Mouse (Mus musculus) forebrain, embryonic 15.5 days (tissue): ENCODE results near the gene Khsrp. TPM values are rescaled to one million over a fixed set of nuclear protein-coding genes. Genes with fewer than 3 reads are reported as not detected.
A peak's percentile ranks its signal among the peaks of the same experiment; 100 is the strongest.
"Not testable (repeated sequence)": the region's sequence is repeated elsewhere in the genome, so short reads cannot be mapped to it uniquely, and the experiment has no call there.

ENCODE experiments used
- ATAC-seq: fragments of 200-750 bp; cut with Nextera tagmentation; replicated peaks from 2 replicates; pipeline ENCODE4 v1.8.0; 2017; ENCODE audit warnings: mild to moderate bottlenecking, moderate TSS enrichment, moderate library complexity
- H3K27ac ChIP-seq: fragments of 300-500 bp; sonication (generic); replicated peaks from 2 replicates; pipeline ENCODE4 v1.5.1; 2015; ENCODE audit warnings: mild to moderate bottlenecking, inconsistent platforms
- H3K27me3 ChIP-seq: fragments of 300-500 bp; sonication (generic); 2 replicates; pipeline ENCODE4 v1.6.1; 2015; ENCODE audit warnings: inconsistent platforms
- H3K36me3 ChIP-seq: fragments of 300-500 bp; sonication (generic); 2 replicates; pipeline ENCODE4 v1.6.1; 2015; ENCODE audit warnings: mild to moderate bottlenecking, inconsistent platforms
- H3K4me1 ChIP-seq: fragments of 300-500 bp; sonication (generic); 2 replicates; pipeline ENCODE4 v1.6.1; 2015; ENCODE audit warnings: inconsistent platforms
- H3K4me2 ChIP-seq: fragments of 300-500 bp; sonication (generic); replicated peaks from 2 replicates; pipeline ENCODE4 v1.6.1; 2015; ENCODE audit warnings: mild to moderate bottlenecking, inconsistent platforms
- H3K4me3 ChIP-seq: fragments of 300-500 bp; sonication (generic); 2 replicates; pipeline ENCODE4 v1.5.1; 2015; ENCODE audit warnings: mild to moderate bottlenecking, inconsistent platforms
- H3K9ac ChIP-seq: fragments of 300-500 bp; sonication (generic); replicated peaks from 2 replicates; pipeline ENCODE4 v1.6.1; 2015; ENCODE audit warnings: mild to moderate bottlenecking, inconsistent platforms
- H3K9me3 ChIP-seq: fragments of 300-500 bp; sonication (generic); 2 replicates; pipeline ENCODE4 v1.6.1; 2016; ENCODE audit warnings: inconsistent platforms
- WGBS: fragments of 180-500 bp; shearing (Covaris S2); methylation state at CpG from one replicate; pipeline ENCODE4 v1.1.7; 2015; ENCODE audit warnings: mixed read lengths; 5-methylcytosine and 5-hydroxymethylcytosine counted together
- polyA plus RNA-seq: library from polyadenylated mRNA; unstranded; fragments of >200 nt; fragmentation: Nextera tagmentation; extraction: Ambion mirVana; gene quantifications from 2 replicates; pipeline ENCODE4 v1.2.1, GENCODE M21; 2015

The Khsrp gene
- polyA plus RNA-seq, 1 experiment from 2014 or later: 37.0 TPM

DNA sequence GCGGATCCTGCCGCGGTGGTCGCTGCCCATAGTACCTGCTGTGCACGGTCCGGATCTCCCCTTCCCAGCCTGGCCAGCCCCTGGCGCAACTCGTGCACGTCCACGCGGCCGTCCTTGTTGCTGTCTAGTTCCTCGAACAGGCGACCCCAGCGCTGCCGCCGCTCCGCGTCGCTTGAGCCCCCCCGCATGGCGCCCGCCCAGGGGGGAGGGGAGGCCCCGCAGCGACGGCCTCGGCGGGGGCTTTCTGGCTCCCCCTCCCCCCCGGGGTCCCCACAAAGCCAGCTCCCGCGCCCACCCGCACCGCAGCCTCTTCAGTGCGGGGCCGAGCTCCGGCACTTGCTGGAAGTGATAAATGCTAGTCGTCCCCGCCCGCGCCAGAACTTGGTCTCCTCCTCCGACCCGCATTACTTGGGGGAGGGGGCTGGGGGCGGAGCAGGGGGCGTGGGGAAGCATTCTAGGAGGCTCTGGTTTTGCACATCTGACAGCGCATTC is 28.2 kb upstream of the Khsrp start, which contains the start of gene Slc25a23:
TSS of gene Slc25a23 (minus strand) at position 378 of the 492 bp plus-strand sequence.
- Histone ChIP-seq H3K27me3 (peaks cover 31% of the 10 kb centered on the region), H3K27ac (peak within 1 kb of the TSS; percentile 95), H3K4me2 (peak within 1 kb of the TSS; percentile 57), H3K4me3 (peak within 1 kb of the TSS; percentile 90), H3K36me3 (peaks cover 13% of the 10 kb centered on the region; the same call in 1 of the 2 replicates), H3K9me3 (no peaks in the 10 kb centered on the region), H3K4me1 (peaks cover 25% of the 10 kb centered on the region), H3K9ac (peak within 1 kb of the TSS; percentile 81)
- ATAC-seq: peak; percentile 80
- 0% methylated on average over 36 of the region's 45 CpGs for WGBS

DNA sequence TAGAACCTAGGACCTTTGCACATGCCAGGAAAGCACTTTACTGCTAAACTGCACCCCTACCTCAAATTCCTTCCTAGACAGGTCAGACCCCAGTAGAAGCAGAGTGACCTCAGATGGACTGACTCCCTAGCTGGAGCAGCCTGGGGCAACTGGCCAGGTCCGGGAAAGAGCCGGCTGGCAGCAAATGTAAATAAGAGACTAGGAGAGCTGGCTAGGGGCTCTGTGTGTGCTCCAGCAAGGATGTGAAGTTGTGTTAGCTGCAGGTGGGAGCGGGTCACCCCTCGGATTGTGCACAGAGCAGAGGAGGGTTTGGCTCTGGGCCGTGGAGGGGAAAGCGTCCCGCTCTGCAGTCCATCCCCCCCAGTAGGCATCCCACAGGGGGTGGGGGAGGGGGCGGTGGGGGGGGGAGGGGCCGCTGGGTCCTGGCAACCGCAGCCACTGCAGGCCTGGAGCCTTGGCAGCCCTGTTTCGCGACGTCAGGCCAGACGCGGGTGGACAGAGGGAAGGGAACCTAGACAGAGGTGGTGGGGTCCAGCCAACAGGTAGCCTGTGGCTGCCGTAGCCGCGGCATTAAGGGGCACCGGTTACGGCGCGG is 27.7 kb upstream of the Khsrp start, which contains the start of gene Crb3:
TSS of gene Crb3 (plus strand) at position 215 of the 595 bp plus-strand sequence.
- Histone ChIP-seq H3K4me1 (peaks cover 25% of the 10 kb centered on the region), H3K4me3 (peak within 1 kb of the TSS; percentile 90), H3K27ac (peak within 1 kb of the TSS; percentile 95), H3K27me3 (peaks cover 26% of the 10 kb centered on the region), H3K9me3 (no peaks in the 10 kb centered on the region), H3K36me3 (peaks cover 18% of the 10 kb centered on the region; the same call in 1 of the 2 replicates), H3K4me2 (peak within 1 kb of the TSS; percentile 57), H3K9ac (peak within 1 kb of the TSS; percentile 81)
- ATAC-seq: peak; percentile 7; the same call in 1 of the 2 replicates
- 0% methylated on average over 16 of the region's 22 CpGs for WGBS

DNA sequence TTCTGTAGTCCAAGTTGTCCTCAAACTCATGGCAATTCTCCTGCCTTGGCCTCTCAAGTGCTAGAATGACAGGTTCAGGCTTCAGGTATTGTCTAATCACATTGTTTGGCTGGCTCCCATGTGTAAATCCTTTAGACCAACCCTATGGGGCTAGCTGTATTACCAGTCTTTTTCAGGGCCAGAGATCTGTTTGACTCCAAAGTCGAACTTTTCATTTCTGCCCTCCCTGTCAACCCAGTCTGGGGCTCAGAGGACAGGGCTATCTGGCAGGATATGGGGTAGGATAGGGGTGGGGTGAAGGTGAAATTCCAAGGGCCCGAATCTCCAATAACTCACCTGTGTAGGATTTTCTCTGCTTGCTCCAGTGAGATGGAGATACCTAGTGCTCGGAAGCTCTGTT is 24.9 kb upstream of the Khsrp start:
- H3K4me1 ChIP-seq: peaks cover 20% of the 10 kb centered on the region
- no peaks in the 10 kb centered on the region for H3K9me3 ChIP-seq
- no peak for ATAC-seq
- whole genome bisulfite sequencing: 89% methylated on average over 3 of the region's 3 CpGs
- peaks cover 44% of the 10 kb centered on the region for H3K36me3 ChIP-seq
- H3K4me2 ChIP-seq: no peak overlapping the region
- H3K4me3 ChIP-seq: no peak overlapping the region
- peaks cover 4% of the 10 kb centered on the region; the same call in 1 of the 2 replicates for H3K27me3 ChIP-seq
- no peak overlapping the region for H3K27ac ChIP-seq
- H3K9ac ChIP-seq: no peak overlapping the region

DNA sequence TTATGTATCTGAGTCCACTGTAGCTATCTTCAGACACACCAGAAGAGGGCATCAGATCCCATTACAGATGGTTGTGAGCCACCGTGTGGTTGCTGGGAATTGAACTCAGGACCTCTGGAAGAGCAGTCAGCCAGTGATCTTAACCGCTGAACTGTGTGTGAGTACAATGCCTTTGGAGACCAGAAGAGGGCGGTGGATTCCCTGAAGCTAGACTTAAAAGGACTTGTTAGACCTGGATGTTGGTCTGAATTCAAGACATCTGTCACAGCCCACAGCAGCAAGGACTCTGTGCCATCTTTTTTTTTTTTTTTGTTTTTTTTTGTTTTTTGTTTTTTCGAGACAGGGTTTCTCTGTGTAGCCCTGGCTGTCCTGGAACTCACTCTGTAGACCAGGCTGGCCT is 20.4 kb upstream of the Khsrp start:
- not testable (repeated sequence) for H3K27ac ChIP-seq, H3K27me3 ChIP-seq, ATAC-seq, H3K4me1 ChIP-seq, H3K4me3 ChIP-seq, H3K4me2 ChIP-seq, H3K9ac ChIP-seq, H3K9me3 ChIP-seq
- WGBS: 83% methylated on average over 4 of the region's 4 CpGs
- H3K36me3 ChIP-seq: peaks cover 61% of the 10 kb centered on the region

DNA sequence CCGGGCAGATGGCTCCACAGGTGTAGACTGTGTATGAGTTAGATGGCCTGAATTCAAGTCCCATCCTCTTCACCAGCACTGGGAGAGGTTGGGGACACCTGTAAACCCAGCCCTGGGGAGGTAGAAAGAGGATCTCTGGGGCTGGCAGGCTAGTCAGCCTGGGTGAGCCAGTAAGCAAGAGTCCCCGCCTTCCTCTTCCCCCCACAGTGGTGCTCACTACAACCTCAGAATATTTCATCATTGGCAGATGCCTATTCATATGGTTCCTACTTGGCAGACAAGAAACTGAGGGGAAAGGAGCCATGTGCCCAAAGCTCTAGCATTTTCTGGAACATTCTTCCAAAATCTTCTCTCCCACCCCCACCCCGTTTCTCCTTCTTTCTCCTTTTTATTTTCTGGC is 17.5 kb upstream of the Khsrp start:
- no peak overlapping the region for H3K4me3 ChIP-seq
- 92% methylated on average over 3 of the region's 3 CpGs for WGBS
- no peak for ATAC-seq
- no peak overlapping the region for H3K27ac ChIP-seq
- H3K36me3 ChIP-seq: peaks cover 50% of the 10 kb centered on the region
- no peaks in the 10 kb centered on the region for H3K27me3 ChIP-seq
- H3K4me1 ChIP-seq: no peaks in the 10 kb centered on the region
- no peak overlapping the region for H3K4me2 ChIP-seq
- H3K9me3 ChIP-seq: no peaks in the 10 kb centered on the region
- H3K9ac ChIP-seq: no peak overlapping the region

DNA sequence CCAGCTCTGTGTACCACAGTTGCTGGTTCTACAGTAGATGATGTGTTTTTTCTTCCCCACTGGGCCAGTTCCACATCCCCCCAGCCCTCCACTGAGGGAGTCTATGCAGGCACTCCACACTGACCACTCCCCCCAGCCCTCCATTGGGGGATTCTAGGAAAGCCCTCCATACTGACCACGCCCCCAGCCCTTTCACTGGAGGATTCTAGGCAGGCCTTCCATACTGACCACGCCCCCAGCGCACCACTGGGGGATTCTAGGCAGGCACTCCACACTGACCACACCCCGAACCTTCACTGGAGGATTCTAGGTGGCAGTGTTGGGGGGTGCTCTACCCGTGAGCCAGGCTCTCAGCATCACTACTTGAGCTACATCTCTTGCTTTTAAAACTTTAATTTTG is 16.1 kb upstream of the Khsrp start:
- Histone ChIP-seq H3K27ac (no peak overlapping the region), H3K9ac (no peak overlapping the region), H3K36me3 (peaks cover 36% of the 10 kb centered on the region), H3K27me3 (no peaks in the 10 kb centered on the region), H3K9me3 (no peaks in the 10 kb centered on the region), H3K4me3 (no peak overlapping the region), H3K4me1 (no peaks in the 10 kb centered on the region; the same call in 1 of the 2 replicates), H3K4me2 (no peak overlapping the region)
- WGBS: 44% methylated on average over 5 of the region's 5 CpGs
- no peak; the same call in 1 of the 2 replicates for ATAC-seq

DNA sequence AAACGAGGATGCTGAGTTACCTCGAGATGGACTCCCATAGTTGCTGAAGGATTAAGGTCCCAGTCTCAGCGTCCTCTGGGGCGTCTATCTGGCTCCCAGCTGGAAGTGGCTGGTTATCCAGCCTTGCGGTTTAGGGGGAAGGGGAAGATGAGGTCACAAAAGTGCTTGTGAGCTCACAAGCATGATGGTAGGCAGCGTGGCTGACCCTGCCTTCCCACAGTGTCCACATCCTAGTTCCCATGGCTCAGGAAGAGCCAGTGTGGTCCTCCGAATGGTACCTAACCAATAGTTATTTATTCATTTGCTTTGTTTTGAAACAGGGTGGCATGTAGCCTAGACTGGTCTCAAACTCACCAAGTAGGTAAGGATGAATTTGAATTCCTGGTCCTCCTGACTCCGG is 10.2 kb upstream of the Khsrp start, which contains the start of gene Slc25a41:
TSS of gene Slc25a41 (minus strand) at position 101 of the 400 bp plus-strand sequence.
- H3K27ac ChIP-seq: no peak within 1 kb of the TSS
- H3K4me1 ChIP-seq: no peaks in the 10 kb centered on the region; the same call in 1 of the 2 replicates
- peaks cover 5% of the 10 kb centered on the region; the same call in 1 of the 2 replicates for H3K27me3 ChIP-seq
- no peaks in the 10 kb centered on the region for H3K9me3 ChIP-seq
- H3K4me2 ChIP-seq: no peak within 1 kb of the TSS
- no peak within 1 kb of the TSS for H3K4me3 ChIP-seq
- no peak within 1 kb of the TSS for H3K9ac ChIP-seq
- ATAC-seq: no peak
- peaks cover 9% of the 10 kb centered on the region; the same call in 1 of the 2 replicates for H3K36me3 ChIP-seq
- 79% methylated on average over 8 of the region's 8 CpGs for WGBS

DNA sequence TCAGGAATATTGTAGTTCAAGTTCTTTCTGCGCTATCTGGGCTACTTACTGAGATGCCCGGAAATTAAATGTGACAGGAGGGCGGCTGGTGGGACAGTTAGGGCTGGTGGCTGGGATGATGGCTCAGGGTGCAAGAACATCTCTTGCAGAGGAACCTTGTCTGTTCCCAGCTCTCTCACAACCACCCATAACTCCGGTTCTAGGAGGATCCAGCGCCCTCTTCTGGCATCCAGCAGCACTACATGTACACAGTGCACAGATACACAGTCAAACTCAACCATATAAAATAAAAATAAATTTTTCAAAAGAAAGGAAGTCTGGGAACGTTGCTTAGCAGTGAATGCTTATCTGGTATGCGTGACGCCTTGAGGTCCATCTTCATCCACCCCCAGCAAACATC is 7.7 kb upstream of the Khsrp start:
- Histone ChIP-seq H3K4me2 (no peak overlapping the region), H3K27me3 (peaks cover 5% of the 10 kb centered on the region; the same call in 1 of the 2 replicates), H3K27ac (no peak overlapping the region), H3K4me3 (no peak overlapping the region), H3K36me3 (no peaks in the 10 kb centered on the region), H3K9me3 (no peaks in the 10 kb centered on the region), H3K4me1 (no peaks in the 10 kb centered on the region; the same call in 1 of the 2 replicates), H3K9ac (no peak overlapping the region)
- WGBS: 45% methylated on average over 8 of the region's 8 CpGs
- no peak for ATAC-seq

DNA sequence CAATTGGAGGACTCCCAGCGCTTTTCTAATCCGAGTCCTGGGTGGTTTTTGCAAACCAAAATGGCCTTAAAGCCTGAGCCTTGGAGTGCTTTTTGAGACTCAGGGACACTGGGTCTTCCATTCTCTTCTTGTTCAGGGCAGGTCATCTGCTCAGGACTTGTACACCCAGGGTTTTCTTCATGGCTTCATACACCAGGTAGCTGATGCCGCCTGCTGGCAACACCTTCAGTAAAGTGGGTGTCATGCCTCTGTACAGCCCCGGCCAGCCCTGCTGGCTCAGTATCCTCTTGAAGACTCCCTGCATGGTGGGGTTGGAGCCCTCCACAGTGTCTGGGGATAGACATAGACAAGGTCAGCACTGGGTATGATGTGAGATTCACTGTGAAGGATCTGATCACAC is 1.5 kb upstream of the Khsrp start:
- 79% methylated on average over 4 of the region's 4 CpGs for WGBS
- Histone ChIP-seq H3K27me3 (no peaks in the 10 kb centered on the region), H3K4me3 (no peak overlapping the region; the same call in 1 of the 2 replicates), H3K9me3 (no peaks in the 10 kb centered on the region), H3K4me2 (peak overlapping the region; percentile 62; the same call in 1 of the 2 replicates), H3K4me1 (peaks cover 25% of the 10 kb centered on the region), H3K36me3 (peaks cover 11% of the 10 kb centered on the region; the same call in 1 of the 2 replicates), H3K27ac (peak overlapping the region; percentile 88; the same call in 1 of the 2 replicates), H3K9ac (no peak overlapping the region)
- no peak for ATAC-seq

DNA sequence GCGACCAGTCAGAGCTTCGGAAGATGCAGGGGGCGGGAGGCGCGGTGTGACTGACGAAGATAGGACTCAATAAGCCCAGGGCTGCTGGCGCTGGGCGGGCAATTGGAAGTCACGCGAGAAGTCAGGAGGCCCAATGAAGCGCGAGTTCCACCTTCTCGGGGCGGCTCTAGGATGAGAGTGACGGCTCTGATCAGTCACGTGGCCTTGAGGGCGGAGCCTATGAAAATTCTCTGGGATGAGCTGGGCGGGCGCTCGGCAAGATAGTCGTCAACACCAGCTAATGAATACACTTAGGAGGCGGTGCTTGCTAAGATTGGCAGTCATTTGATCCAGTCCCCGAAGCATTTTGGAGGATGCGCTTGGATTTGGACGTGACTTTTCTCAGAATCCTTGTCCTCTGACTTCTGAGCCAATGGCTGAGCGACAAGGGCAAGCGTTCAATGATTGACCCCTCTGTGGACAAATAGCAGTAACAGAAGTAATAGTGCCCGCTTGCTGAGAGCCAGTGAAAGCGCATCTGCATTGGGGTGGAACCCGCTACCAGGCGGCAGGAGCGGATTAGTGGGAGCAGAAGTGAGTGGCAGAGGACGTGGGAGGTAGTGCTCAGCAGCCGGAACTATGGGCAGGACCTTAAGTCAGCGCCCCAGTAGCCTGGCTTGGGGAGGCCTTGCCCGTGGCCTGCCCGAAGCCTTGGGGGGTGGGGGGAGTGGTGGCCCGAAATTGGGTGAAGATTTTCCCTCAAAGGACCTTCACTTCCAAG is 519 bp upstream of the Khsrp start:
- peak overlapping the region; percentile 94 for H3K4me3 ChIP-seq
- peak overlapping the region; percentile 49 for H3K9ac ChIP-seq
- H3K4me1 ChIP-seq: peaks cover 25% of the 10 kb centered on the region
- H3K27ac ChIP-seq: peak overlapping the region; percentile 88
- H3K9me3 ChIP-seq: no peaks in the 10 kb centered on the region
- under 1% methylated on average over 38 of the region's 38 CpGs for WGBS
- no peaks in the 10 kb centered on the region for H3K27me3 ChIP-seq
- peak overlapping the region; percentile 62 for H3K4me2 ChIP-seq
- peak; percentile 96 for ATAC-seq
- peaks cover 21% of the 10 kb centered on the region for H3K36me3 ChIP-seq

DNA sequence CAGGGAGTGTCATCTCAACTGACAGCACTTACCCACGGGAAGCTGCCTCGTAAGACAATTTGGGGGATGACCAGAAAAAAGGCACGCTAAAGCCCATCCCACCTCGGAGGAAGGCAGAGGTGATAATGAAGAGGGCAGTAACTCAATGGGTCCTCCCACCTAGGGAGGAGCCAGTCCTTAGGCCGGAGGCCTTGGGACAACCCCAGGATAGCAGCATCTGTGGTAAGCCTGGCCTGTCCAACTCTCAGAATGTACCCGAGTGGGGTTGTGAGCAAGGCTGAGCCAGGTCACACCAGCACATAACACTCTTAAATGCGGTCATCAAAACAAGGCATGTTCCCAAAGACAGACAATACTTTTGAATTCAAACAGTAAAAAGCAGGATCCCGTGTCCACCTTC is 1.6 kb downstream of the Khsrp start:
- peaks cover 42% of the 10 kb centered on the region for H3K36me3 ChIP-seq
- peaks cover 25% of the 10 kb centered on the region for H3K4me1 ChIP-seq
- H3K27me3 ChIP-seq: no peaks in the 10 kb centered on the region
- no peaks in the 10 kb centered on the region for H3K9me3 ChIP-seq
- 59% methylated on average over 8 of the region's 8 CpGs for WGBS
- ATAC-seq: no peak
- peak overlapping the region; percentile 99 for H3K9ac ChIP-seq
- peak overlapping the region; percentile 94 for H3K4me3 ChIP-seq
- no peak overlapping the region for H3K27ac ChIP-seq
- peak overlapping the region; percentile 75 for H3K4me2 ChIP-seq

DNA sequence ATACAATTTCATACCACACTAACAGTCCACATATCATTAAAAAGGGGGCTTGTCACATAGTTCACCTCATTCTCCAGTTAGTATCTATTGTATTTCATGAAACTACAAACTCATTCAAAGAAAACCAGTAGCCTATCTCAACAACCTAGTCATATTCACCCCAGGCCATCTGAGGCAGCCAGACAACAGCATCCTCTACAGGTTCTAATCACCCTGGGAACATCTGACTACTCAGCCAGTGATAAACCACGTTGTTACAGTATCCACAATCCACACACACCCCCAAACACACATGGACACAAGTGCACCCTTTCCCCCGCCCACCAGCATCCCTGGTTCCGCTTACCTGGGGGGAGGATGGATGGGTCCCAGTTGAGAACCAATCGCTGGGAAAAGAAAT is 3.9 kb downstream of the Khsrp start:
- no peaks in the 10 kb centered on the region for H3K9me3 ChIP-seq
- H3K4me1 ChIP-seq: peaks cover 19% of the 10 kb centered on the region
- H3K27ac ChIP-seq: no peak overlapping the region
- no peaks in the 10 kb centered on the region for H3K27me3 ChIP-seq
- H3K4me2 ChIP-seq: no peak overlapping the region
- no peak for ATAC-seq
- H3K9ac ChIP-seq: no peak overlapping the region
- H3K36me3 ChIP-seq: peaks cover 64% of the 10 kb centered on the region
- 91% methylated on average over 4 of the region's 4 CpGs for WGBS
- no peak overlapping the region for H3K4me3 ChIP-seq
